Mouse (Mus musculus): Measurements from ENCODE around the gene Atp11a. TPM values are rescaled to one million over a fixed set of nuclear protein-coding genes. Genes with fewer than 3 reads are reported as not detected.

Gene Atp11a
- total and polyA plus RNA-seq, 2 experiments from 2014 or later = 10.5 to 77.4 TPM

DNA sequence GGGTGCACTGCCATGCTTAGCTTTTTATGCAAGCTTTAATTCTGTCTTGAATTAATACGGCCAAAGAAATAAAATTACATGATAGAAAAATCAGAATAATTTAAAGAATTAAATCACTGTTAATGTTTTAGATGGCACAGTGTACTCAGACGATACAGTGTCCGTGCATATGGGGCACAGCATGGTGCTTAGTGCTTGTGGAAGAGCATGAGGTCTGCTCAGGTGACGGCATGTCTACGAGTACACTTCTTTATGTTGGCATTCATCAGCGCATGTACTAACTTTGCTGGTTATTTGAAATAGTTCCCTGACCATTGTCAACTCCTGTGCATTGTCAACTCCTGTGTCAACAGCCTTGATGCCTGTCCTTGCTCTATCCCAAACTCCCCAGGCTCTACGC lies 12.5 kb downstream of the Atp11a start:
- H3K4me1 ChIP-seq (ENCODE audit: control insufficient read depth, insufficient read depth) = peaks cover 41% of the 10 kb centered on the region
- TF ChIP-seq CTCF (IDR thresholded peaks at IDR 0.05; ENCODE audit: low read depth) = no peak
- TF ChIP-seq EP300 (IDR thresholded peaks at IDR 0.05; ENCODE audit: low read depth) = no peak
- 79% methylated on average over 7 of the region's 7 CpGs for WGBS
- H3K9ac ChIP-seq (replicated peaks; ENCODE audit: low read depth, low read length) = no peak overlapping the region
- H3K36me3 ChIP-seq (replicated peaks; ENCODE audit: control insufficient read depth, insufficient read depth, low read length) = peaks cover 3% of the 10 kb centered on the region; the same call in 1 of the 2 replicates
- ATAC-seq (ENCODE audit: insufficient read depth, low read depth) (no peak), DNase-seq (ENCODE audit: low spot score) (no peak)
- no peak overlapping the region for H3K4me3 ChIP-seq (ENCODE audit: low read depth, low read length)
- no peak overlapping the region for H3K27ac ChIP-seq (ENCODE audit: low read depth)
- no peaks in the 10 kb centered on the region for H3K27me3 ChIP-seq (ENCODE audit: control insufficient read depth, insufficient read depth, low read length)
- H3K9me3 ChIP-seq (replicated peaks; ENCODE audit: control insufficient read depth, low read length) = no peaks in the 10 kb centered on the region
- no peak overlapping the region for H3K4me2 ChIP-seq (ENCODE audit: low read depth, low read length)

DNA sequence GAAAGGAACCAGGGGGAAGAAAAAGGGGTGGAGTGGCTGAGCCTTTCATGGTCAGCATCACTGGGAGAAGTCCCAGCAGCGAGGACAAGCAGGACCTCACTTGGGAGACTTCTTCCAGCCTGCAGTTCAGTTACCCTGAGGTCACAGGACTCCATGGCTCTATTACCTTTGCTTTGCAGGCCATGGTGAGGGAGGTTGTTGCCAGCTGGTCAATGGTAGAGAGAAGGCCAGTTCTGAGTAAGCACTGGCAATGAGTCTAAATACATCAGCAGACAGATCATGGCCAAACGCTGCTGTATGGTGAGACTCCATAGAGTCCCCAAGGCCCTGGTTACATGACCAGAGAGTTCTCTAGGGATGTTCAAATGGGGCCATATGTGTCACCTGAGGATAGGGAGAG lies 15.5 kb downstream of the Atp11a start:
- ATAC-seq (ENCODE audit: insufficient read depth, low read depth) (no peak), DNase-seq (ENCODE audit: low spot score) (no peak)
- Histone ChIP-seq H3K4me2 (ENCODE audit: low read depth, low read length) (no peak overlapping the region), H3K9me3 (replicated peaks; ENCODE audit: control insufficient read depth, low read length) (no peaks in the 10 kb centered on the region), H3K27me3 (ENCODE audit: control insufficient read depth, insufficient read depth, low read length) (no peaks in the 10 kb centered on the region), H3K36me3 (replicated peaks; ENCODE audit: control insufficient read depth, insufficient read depth, low read length) (no peaks in the 10 kb centered on the region), H3K27ac (ENCODE audit: low read depth) (no peak overlapping the region), H3K4me3 (ENCODE audit: low read depth, low read length) (no peak overlapping the region), H3K4me1 (ENCODE audit: control insufficient read depth, insufficient read depth) (peaks cover 58% of the 10 kb centered on the region), H3K9ac (replicated peaks; ENCODE audit: low read depth, low read length) (no peak overlapping the region)
- WGBS = 82% methylated on average over 2 of the region's 2 CpGs
- no peak for TF ChIP-seq EP300 (IDR thresholded peaks at IDR 0.05; ENCODE audit: low read depth)
- no peak for TF ChIP-seq CTCF (IDR thresholded peaks at IDR 0.05; ENCODE audit: low read depth)

DNA sequence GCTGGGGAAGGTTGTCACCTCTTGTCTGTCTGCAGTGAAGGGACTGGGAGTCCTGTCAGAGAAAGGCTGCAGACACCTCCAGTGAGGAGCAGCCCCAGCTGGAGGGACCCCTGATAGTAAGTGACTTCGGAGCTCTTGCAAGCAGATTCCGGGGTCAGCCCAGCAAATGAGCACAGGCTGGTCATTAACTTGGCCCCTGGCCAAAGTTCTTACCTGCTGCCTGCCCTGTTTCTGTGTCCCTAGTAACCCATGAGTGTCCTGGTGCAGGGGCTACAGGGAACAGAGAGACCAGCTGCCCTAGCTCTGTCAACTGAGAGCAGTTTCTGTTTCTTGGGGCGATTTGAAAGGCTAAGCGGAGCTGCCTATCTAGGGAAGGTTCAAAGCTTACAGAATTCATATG lies 17.1 kb downstream of the Atp11a start:
- DNase-seq (ENCODE audit: low spot score) (no peak), ATAC-seq (ENCODE audit: insufficient read depth, low read depth) (no peak)
- TF ChIP-seq CTCF (IDR thresholded peaks at IDR 0.05; ENCODE audit: low read depth) (no peak), EP300 (IDR thresholded peaks at IDR 0.05; ENCODE audit: low read depth) (no peak)
- Histone ChIP-seq H3K36me3 (replicated peaks; ENCODE audit: control insufficient read depth, insufficient read depth, low read length) (no peaks in the 10 kb centered on the region), H3K27me3 (ENCODE audit: control insufficient read depth, insufficient read depth, low read length) (no peaks in the 10 kb centered on the region), H3K9me3 (replicated peaks; ENCODE audit: control insufficient read depth, low read length) (no peaks in the 10 kb centered on the region), H3K9ac (replicated peaks; ENCODE audit: low read depth, low read length) (no peak overlapping the region), H3K4me3 (ENCODE audit: low read depth, low read length) (no peak overlapping the region), H3K4me2 (ENCODE audit: low read depth, low read length) (no peak overlapping the region), H3K27ac (ENCODE audit: low read depth) (peak overlapping the region; percentile 90), H3K4me1 (ENCODE audit: control insufficient read depth, insufficient read depth) (peaks cover 57% of the 10 kb centered on the region)
- WGBS = 52% methylated on average over 4 of the region's 4 CpGs

DNA sequence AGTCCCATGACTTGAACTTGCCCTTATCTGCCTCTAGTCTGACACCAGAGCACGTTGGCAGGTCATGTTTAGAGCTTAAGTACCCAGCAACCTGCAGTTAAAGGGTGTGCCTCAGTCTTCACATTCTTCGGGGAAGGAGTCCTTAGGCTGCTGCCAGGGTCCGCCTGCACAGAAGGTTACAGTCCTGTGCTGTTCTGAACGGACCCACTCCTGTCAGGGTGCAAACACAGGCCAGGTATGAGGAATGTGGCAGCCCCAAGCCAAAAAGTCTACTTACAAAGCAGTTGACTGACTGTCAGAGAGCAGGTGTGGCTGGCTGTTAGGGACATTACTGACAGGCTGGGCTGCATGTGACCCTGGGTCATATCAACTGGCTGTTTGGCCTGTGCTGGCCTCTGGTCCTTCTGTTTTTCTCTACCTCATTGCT lies 18.1 kb downstream of the Atp11a start:
- H3K4me2 ChIP-seq (ENCODE audit: low read depth, low read length) = no peak overlapping the region
- peak overlapping the region; percentile 90 for H3K27ac ChIP-seq (ENCODE audit: low read depth)
- no peaks in the 10 kb centered on the region for H3K27me3 ChIP-seq (ENCODE audit: control insufficient read depth, insufficient read depth, low read length)
- peak; percentile 56 for ATAC-seq (ENCODE audit: insufficient read depth, low read depth)
- H3K4me3 ChIP-seq (ENCODE audit: low read depth, low read length) = no peak overlapping the region
- DNase-seq (ENCODE audit: low spot score) = no peak
- H3K36me3 ChIP-seq (replicated peaks; ENCODE audit: control insufficient read depth, insufficient read depth, low read length) = no peaks in the 10 kb centered on the region
- H3K4me1 ChIP-seq (ENCODE audit: control insufficient read depth, insufficient read depth) = peaks cover 64% of the 10 kb centered on the region
- 37% methylated on average over 4 of the region's 4 CpGs for WGBS
- TF ChIP-seq CTCF (IDR thresholded peaks at IDR 0.05; ENCODE audit: low read depth) = no peak
- TF ChIP-seq EP300 (IDR thresholded peaks at IDR 0.05; ENCODE audit: low read depth) = 0 out of 2 replicates have a peak, but pooled peaks have one; percentile 23
- H3K9me3 ChIP-seq (replicated peaks; ENCODE audit: control insufficient read depth, low read length) = no peaks in the 10 kb centered on the region
- H3K9ac ChIP-seq (replicated peaks; ENCODE audit: low read depth, low read length) = no peak overlapping the region

DNA sequence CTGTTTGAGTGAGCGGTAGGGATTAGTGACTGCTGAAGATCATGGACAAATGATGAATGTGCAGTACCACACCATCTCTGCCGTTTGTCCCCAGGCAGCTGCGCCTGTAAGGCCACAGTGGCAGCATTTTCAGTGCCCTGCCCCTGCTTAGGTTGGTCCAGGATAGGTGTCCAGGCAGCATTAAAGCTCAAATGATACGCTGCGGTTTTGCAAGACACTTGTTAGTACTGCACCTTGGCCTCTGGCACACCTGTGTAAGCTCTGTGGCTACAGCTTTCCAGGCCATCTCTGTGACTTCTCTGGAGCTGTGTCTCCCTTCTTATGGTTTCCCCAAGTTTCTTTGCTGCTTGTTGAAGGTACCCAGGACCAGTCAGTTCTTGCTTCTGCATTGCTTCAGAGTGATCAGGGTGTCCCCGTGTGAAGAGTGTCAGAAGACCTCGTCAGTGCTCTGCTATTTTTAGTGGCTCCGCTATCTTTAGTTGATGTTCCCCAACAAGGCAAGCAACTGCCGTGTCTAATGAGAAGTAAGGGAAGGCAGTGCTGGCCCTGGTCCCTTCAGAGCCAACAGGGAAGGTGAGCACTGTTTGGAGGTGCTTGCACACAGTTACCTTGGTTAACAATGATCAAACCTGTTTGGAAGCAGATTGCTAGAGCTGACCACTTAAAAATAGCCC lies 18.6 kb downstream of the Atp11a start:
- DNase-seq (ENCODE audit: low spot score) (peak; percentile 75), ATAC-seq (ENCODE audit: insufficient read depth, low read depth) (peak; percentile 76)
- Histone ChIP-seq H3K4me1 (ENCODE audit: control insufficient read depth, insufficient read depth) (peaks cover 66% of the 10 kb centered on the region), H3K4me2 (ENCODE audit: low read depth, low read length) (peak overlapping the region; percentile 31), H3K27me3 (ENCODE audit: control insufficient read depth, insufficient read depth, low read length) (no peaks in the 10 kb centered on the region), H3K4me3 (ENCODE audit: low read depth, low read length) (no peak overlapping the region), H3K27ac (ENCODE audit: low read depth) (peak overlapping the region; percentile 90), H3K36me3 (replicated peaks; ENCODE audit: control insufficient read depth, insufficient read depth, low read length) (no peaks in the 10 kb centered on the region), H3K9me3 (replicated peaks; ENCODE audit: control insufficient read depth, low read length) (no peaks in the 10 kb centered on the region), H3K9ac (replicated peaks; ENCODE audit: low read depth, low read length) (no peak overlapping the region)
- TF ChIP-seq EP300 (IDR thresholded peaks at IDR 0.05; ENCODE audit: low read depth) = no peak; the same call in 1 of the 2 replicates
- TF ChIP-seq CTCF (IDR thresholded peaks at IDR 0.05; ENCODE audit: low read depth) = no peak
- WGBS = 40% methylated on average over 9 of the region's 9 CpGs

DNA sequence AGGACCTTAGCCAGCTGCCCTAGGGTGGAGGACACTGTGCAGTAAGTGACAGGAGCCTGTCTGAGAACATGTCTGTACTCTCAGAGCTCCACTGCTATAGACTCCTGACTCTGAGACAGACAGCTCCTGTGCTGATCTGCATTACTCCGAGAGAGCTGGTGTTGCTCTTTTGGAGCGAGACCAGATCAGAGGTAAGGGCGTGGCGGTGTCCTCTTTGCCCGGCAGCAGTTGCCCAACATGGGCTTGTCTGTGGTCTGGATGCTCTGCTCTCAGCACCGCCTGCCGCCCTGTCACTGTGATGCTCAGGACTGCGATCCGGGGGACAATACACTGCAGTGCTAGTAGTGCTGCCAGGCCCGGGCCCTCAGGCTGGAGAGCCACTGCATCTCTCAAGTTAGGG lies 19.4 kb downstream of the Atp11a start:
- TF ChIP-seq CTCF (IDR thresholded peaks at IDR 0.05; ENCODE audit: low read depth) (no peak), EP300 (IDR thresholded peaks at IDR 0.05; ENCODE audit: low read depth) (no peak)
- peak overlapping the region; percentile 90 for H3K27ac ChIP-seq (ENCODE audit: low read depth)
- H3K4me1 ChIP-seq (ENCODE audit: control insufficient read depth, insufficient read depth) = peaks cover 66% of the 10 kb centered on the region
- H3K27me3 ChIP-seq (ENCODE audit: control insufficient read depth, insufficient read depth, low read length) = no peaks in the 10 kb centered on the region
- no peaks in the 10 kb centered on the region for H3K9me3 ChIP-seq (replicated peaks; ENCODE audit: control insufficient read depth, low read length)
- 35% methylated on average over 10 of the region's 10 CpGs for WGBS
- H3K4me3 ChIP-seq (ENCODE audit: low read depth, low read length) = no peak overlapping the region
- no peak overlapping the region for H3K9ac ChIP-seq (replicated peaks; ENCODE audit: low read depth, low read length)
- DNase-seq (ENCODE audit: low spot score) (no peak), ATAC-seq (ENCODE audit: insufficient read depth, low read depth) (no peak; the same call in 1 of the 2 replicates)
- H3K4me2 ChIP-seq (ENCODE audit: low read depth, low read length) = peak overlapping the region; percentile 31; the same call in 1 of the 2 replicates
- no peaks in the 10 kb centered on the region for H3K36me3 ChIP-seq (replicated peaks; ENCODE audit: control insufficient read depth, insufficient read depth, low read length)

Measured in heart, postnatal 0 days (tissue).